Mouse (Mus musculus) embryonic facial prominence, embryonic 14.5 days (tissue): ENCODE measurements around the gene Aspscr1. TPM values are rescaled to one million over a fixed set of nuclear protein-coding genes. Genes with fewer than 3 reads are reported as not detected.

ENCODE experiments used
- ATAC-seq: fragments of 200-750 bp; cut with Nextera tagmentation; 2 replicates; pipeline ENCODE4 v1.8.0; 2017; ENCODE audit warnings: low read depth, moderate number of reproducible peaks, moderate TSS enrichment
- DNase-seq: peaks from one replicate; pipeline ENCODE4 v3.0.0-alpha.2; 2015; ENCODE audit warnings: low spot score
- H3K27ac ChIP-seq: fragments of 300-500 bp; sonication (generic); replicated peaks from 2 replicates; pipeline ENCODE4 v1.5.1; 2014; ENCODE audit warnings: low read depth, mild to moderate bottlenecking, low read length, moderate library complexity
- H3K27me3 ChIP-seq: fragments of 300-500 bp; sonication (generic); replicated peaks from 2 replicates; pipeline ENCODE4 v1.6.1; 2014; ENCODE audit warnings: low read length; ENCODE audit not compliant: control insufficient read depth, insufficient read depth
- H3K36me3 ChIP-seq: fragments of 300-500 bp; sonication (generic); 2 replicates; pipeline ENCODE4 v1.6.1; 2014; ENCODE audit warnings: low read length, mixed read lengths; ENCODE audit not compliant: control insufficient read depth, insufficient read depth
- H3K4me1 ChIP-seq: fragments of 300-500 bp; sonication (generic); 2 replicates; pipeline ENCODE4 v1.6.1; 2014; ENCODE audit warnings: antibody characterized with exemption, low read length; ENCODE audit not compliant: control insufficient read depth, insufficient read depth
- H3K4me2 ChIP-seq: fragments of 300-500 bp; sonication (generic); 2 replicates; pipeline ENCODE4 v1.6.1; 2014; ENCODE audit warnings: low read depth, mild to moderate bottlenecking, low read length, moderate library complexity, mixed read lengths
- H3K4me3 ChIP-seq: fragments of 300-500 bp; sonication (generic); 2 replicates; pipeline ENCODE4 v1.5.1; 2014; ENCODE audit warnings: low read depth, mild to moderate bottlenecking, low read length
- H3K9ac ChIP-seq: fragments of 300-500 bp; sonication (generic); 2 replicates; pipeline ENCODE4 v1.6.1; 2014; ENCODE audit warnings: low read depth, mild to moderate bottlenecking, low read length, moderate library complexity, mixed read lengths
- H3K9me3 ChIP-seq: fragments of 300-500 bp; sonication (generic); 2 replicates; pipeline ENCODE4 v1.6.1; 2016; ENCODE audit warnings: low read length; ENCODE audit not compliant: control insufficient read depth
- WGBS: fragments of 180-500 bp; shearing (Covaris S2); extraction: QIAGEN DNeasy Blood & Tissue Kit; methylation state at CpG from one replicate; pipeline ENCODE4 v1.1.7; 2014; 5-methylcytosine and 5-hydroxymethylcytosine counted together
- polyA plus RNA-seq: library from polyadenylated mRNA; unstranded; fragments of >200 nt; fragmentation: Nextera tagmentation; extraction: Ambion mirVana; gene quantifications from 2 replicates; pipeline ENCODE4 v1.2.1, GENCODE M21; 2014

Gene Aspscr1
- polyA plus RNA-seq, 1 experiment from 2014 or later = 93.1 TPM

GRCm38 (mm10) chr11:120711980-120712604 is 39.3 kb downstream of the Aspscr1 start:
- Histone ChIP-seq H3K27me3 (no peaks in the 10 kb centered on the region), H3K4me1 (peaks cover 11% of the 10 kb centered on the region), H3K9me3 (no peaks in the 10 kb centered on the region), H3K27ac (no peak overlapping the region), H3K9ac (peak overlapping the region; percentile 69), H3K36me3 (peaks cover 38% of the 10 kb centered on the region), H3K4me2 (peak overlapping the region; percentile 97), H3K4me3 (no peak overlapping the region)
- ATAC-seq = no peak
- 55% methylated on average over 8 of the region's 8 CpGs for WGBS
- no peak for DNase-seq

DNA sequence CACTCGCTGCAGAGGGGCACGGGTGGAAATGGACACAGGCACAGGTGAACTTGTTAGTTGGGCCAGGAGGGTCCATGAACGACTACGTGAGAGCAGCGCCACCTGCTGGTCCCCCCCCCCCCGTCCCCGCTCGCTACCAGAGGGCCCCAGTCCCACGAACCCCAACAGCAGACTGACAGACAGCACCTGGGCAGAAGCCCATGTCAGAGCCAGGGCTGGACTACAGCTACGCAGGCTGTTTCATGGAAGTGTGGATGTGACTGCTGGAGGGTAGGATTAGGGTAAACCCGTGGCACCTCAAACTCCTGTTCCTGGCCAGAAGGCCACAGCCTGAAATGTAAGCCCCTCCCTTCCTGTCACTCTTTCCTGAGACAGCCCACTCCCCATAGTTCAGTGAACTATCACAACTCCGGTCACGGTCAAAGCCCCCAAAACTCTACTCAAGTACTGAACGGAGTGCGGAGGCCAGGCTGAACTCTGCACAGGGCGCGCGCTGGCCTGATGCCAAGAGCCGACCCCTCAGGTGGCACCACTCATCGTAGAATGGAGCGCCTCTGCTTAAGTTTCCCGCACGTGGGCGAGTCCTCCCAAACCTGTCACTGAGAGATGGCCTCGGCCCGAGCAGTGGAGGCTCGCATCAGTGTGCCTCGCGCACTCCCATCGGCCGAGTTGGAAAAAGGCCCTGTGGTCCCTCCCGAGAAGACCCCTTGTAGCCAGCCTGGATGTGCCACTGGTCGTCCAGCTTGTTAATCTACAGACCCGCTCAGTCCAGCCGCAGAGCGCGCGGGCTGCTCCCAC is 40.2 kb downstream of the Aspscr1 start:
- peaks cover 7% of the 10 kb centered on the region; the same call in 1 of the 2 replicates for H3K4me1 ChIP-seq
- H3K27me3 ChIP-seq = no peaks in the 10 kb centered on the region
- peaks cover 46% of the 10 kb centered on the region for H3K36me3 ChIP-seq
- H3K4me2 ChIP-seq = peak overlapping the region; percentile 97
- ATAC-seq = peak; percentile 32
- peak overlapping the region; percentile 69 for H3K9ac ChIP-seq
- DNase-seq = peak; percentile 73
- H3K4me3 ChIP-seq = peak overlapping the region; percentile 65
- peak overlapping the region; percentile 76 for H3K27ac ChIP-seq
- WGBS = 1% methylated on average over 27 of the region's 38 CpGs
- no peaks in the 10 kb centered on the region for H3K9me3 ChIP-seq

- peak; percentile 100 for DNase-seq
- ATAC-seq = peak; percentile 96
- Histone ChIP-seq H3K9ac (peak within 1 kb of the TSS; percentile 72), H3K9me3 (no peaks in the 10 kb centered on the region), H3K27me3 (no peaks in the 10 kb centered on the region), H3K4me3 (peak within 1 kb of the TSS; percentile 65), H3K36me3 (peaks cover 51% of the 10 kb centered on the region), H3K4me1 (peaks cover 7% of the 10 kb centered on the region; the same call in 1 of the 2 replicates), H3K27ac (peak within 1 kb of the TSS; percentile 76), H3K4me2 (peak within 1 kb of the TSS; percentile 97)
- 2% methylated on average over 53 of the region's 53 CpGs for WGBS
These were observed 41.1 kb downstream of the Aspscr1 start, which contains the start of the genes Cenpx and Lrrc45 for GRCm38 (mm10) chr11:120713580-120714518. Gene Cenpx (minus strand): TSS chr11:120713738. Gene Lrrc45 (plus strand): TSS chr11:120713925.

GRCm38 (mm10) chr11:120714546-120714945 is 41.8 kb downstream of the Aspscr1 start:
- peak overlapping the region; percentile 65 for H3K4me3 ChIP-seq
- peaks cover 50% of the 10 kb centered on the region for H3K36me3 ChIP-seq
- 55% methylated on average over 10 of the region's 10 CpGs for WGBS
- peak overlapping the region; percentile 85 for H3K4me2 ChIP-seq
- no peak overlapping the region; the same call in 1 of the 2 replicates for H3K27ac ChIP-seq
- DNase-seq (no peak), ATAC-seq (no peak)
- H3K4me1 ChIP-seq = peaks cover 7% of the 10 kb centered on the region; the same call in 1 of the 2 replicates
- H3K9me3 ChIP-seq = no peaks in the 10 kb centered on the region
- H3K27me3 ChIP-seq = no peaks in the 10 kb centered on the region
- H3K9ac ChIP-seq = peak overlapping the region; percentile 72

- 93% methylated on average over 9 of the region's 9 CpGs for WGBS
- H3K4me2 ChIP-seq = peak overlapping the region; percentile 85
- peaks cover 7% of the 10 kb centered on the region; the same call in 1 of the 2 replicates for H3K4me1 ChIP-seq
- no peaks in the 10 kb centered on the region for H3K9me3 ChIP-seq
- peaks cover 50% of the 10 kb centered on the region for H3K36me3 ChIP-seq
- ATAC-seq = no peak
- H3K27ac ChIP-seq = no peak overlapping the region
- DNase-seq = no peak
- H3K27me3 ChIP-seq = no peaks in the 10 kb centered on the region
- 0 out of 2 replicates have a peak overlapping the region, but pooled peaks have one; percentile 65 for H3K4me3 ChIP-seq
- H3K9ac ChIP-seq = 0 out of 2 replicates have a peak overlapping the region, but pooled peaks have one; percentile 28
These were observed 42.4 kb downstream of the Aspscr1 start for GRCm38 (mm10) chr11:120715131-120715530.

DNA sequence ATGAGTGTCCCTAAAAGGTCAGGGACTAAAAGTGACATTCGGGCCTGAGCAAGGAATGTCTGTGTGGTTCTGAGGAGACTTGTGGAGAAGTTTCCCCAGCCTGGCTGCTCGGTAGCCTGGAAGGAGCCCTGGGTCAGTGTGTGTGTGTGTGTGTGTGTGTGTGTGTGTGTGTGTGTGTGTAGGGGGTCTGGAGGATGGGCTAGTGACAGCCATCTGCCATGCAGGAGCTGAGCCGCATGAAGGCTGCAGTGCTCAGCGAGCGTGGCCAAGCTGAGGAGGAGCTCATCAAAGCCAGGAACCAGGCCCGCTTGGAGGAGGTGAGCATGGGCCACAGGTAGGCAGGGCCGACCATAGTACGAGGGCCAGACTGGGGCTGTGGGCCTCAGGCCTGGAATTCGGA is 46.5 kb downstream of the Aspscr1 start:
- Histone ChIP-seq H3K9ac (0 out of 2 replicates have a peak overlapping the region, but pooled peaks have one; percentile 30), H3K4me3 (no peak overlapping the region), H3K27ac (no peak overlapping the region), H3K4me1 (peaks cover 12% of the 10 kb centered on the region), H3K4me2 (no peak overlapping the region), H3K36me3 (peaks cover 35% of the 10 kb centered on the region), H3K9me3 (no peaks in the 10 kb centered on the region), H3K27me3 (no peaks in the 10 kb centered on the region)
- ATAC-seq = no peak
- WGBS = 94% methylated on average over 8 of the region's 9 CpGs
- DNase-seq = no peak

DNA sequence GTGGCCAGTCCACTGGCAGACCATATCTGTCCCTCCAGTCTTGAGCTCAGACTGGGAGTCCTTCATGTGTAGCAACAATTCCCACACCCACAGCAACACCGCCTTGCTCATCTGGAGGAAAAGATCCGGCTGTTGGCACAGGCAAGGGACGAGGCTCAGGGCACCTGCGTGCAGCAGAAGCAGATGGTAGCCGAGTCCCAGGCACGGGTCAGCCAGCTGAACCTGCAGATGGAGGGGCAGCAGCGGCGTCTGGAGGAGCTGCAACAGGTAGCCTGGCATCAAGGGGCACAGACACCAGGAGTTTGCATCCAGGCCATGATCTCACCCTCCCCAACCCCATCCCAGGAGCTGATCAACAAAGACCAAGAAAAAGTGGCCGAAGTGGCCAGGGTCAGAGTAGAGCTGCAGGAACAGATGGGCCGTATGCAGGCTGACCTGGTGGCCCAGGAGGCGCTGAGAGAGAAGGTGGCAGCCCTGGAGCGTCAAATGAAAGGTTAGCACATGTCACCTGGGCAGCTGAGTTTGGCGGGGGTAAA is 47.1 kb downstream of the Aspscr1 start:
- peaks cover 36% of the 10 kb centered on the region for H3K36me3 ChIP-seq
- no peaks in the 10 kb centered on the region for H3K27me3 ChIP-seq
- H3K9me3 ChIP-seq = no peaks in the 10 kb centered on the region
- no peak for DNase-seq
- H3K9ac ChIP-seq = no peak overlapping the region
- ATAC-seq = no peak
- no peak overlapping the region for H3K4me3 ChIP-seq
- H3K4me2 ChIP-seq = no peak overlapping the region
- no peak overlapping the region for H3K27ac ChIP-seq
- 92% methylated on average over 12 of the region's 13 CpGs for WGBS
- H3K4me1 ChIP-seq = peaks cover 12% of the 10 kb centered on the region
